Mouse (Mus musculus): ENCODE data around the gene Wif1.

Wif1 gene

GRCm38 (mm10) chr10:121070742-121071141, 37.0 kb downstream of the Wif1 start:
- in situ Hi-C loops (cut with MboI): no loop called here

GRCm38 (mm10) chr10:121080500-121080899, 46.7 kb downstream of the Wif1 start:
- in situ Hi-C loops (cut with MboI): no loop called here

GRCm38 (mm10) chr10:121082881-121083280, 49.1 kb downstream of the Wif1 start:
- in situ Hi-C loops (cut with MboI): no loop called here

- in situ Hi-C loops (cut with MboI): no loop called here
Measured at GRCm38 (mm10) chr10:121083512-121083911, 49.8 kb downstream of the Wif1 start.

- in situ Hi-C loops (cut with MboI): no loop called here
Measured at GRCm38 (mm10) chr10:121088679-121089078, 54.9 kb downstream of the Wif1 start.

GRCm38 (mm10) chr10:121089312-121089711, 55.6 kb downstream of the Wif1 start:
- in situ Hi-C loops (cut with MboI): no loop called here

GRCm38 (mm10) chr10:121090006-121090405, 56.2 kb downstream of the Wif1 start:
- in situ Hi-C loops (cut with MboI): no loop called here

GRCm38 (mm10) chr10:121095948-121096347, 62.2 kb downstream of the Wif1 start:
- in situ Hi-C loops (cut with MboI): no loop called here

GRCm38 (mm10) chr10:121098263-121098662, 64.5 kb downstream of the Wif1 start:
- in situ Hi-C loops (cut with MboI): no loop called here

- in situ Hi-C loops (cut with MboI): no loop called here
Measured at GRCm38 (mm10) chr10:121099658-121100057, 65.9 kb downstream of the Wif1 start.

GRCm38 (mm10) chr10:121116115-121116514, 82.4 kb downstream of the Wif1 start:
- in situ Hi-C loops (cut with MboI): no loop called here

- in situ Hi-C loops (cut with MboI): no loop called here
Measured at GRCm38 (mm10) chr10:121116636-121117035, 82.9 kb downstream of the Wif1 start.

GRCm38 (mm10) chr10:121120751-121121150, 87.0 kb downstream of the Wif1 start:
- in situ Hi-C loops (cut with MboI): no loop called here

- in situ Hi-C loops (cut with MboI): no loop called here
Measured at GRCm38 (mm10) chr10:121124481-121124880, 90.7 kb downstream of the Wif1 start.

- in situ Hi-C loops (cut with MboI): no loop called here
Measured at GRCm38 (mm10) chr10:121129000-121129925, 95.5 kb downstream of the Wif1 start.
